Mouse (Mus musculus) right cerebral cortex, adult 18-20 months (tissue): ENCODE measurements at regions not wholly inside any gene's neighbourhood (a gene's known extent, or its start where the extent isn't known, plus 50 kb on each side); places are given as distances from the start of the nearest gene placed in this dataset.

Source experiments
- DNase-seq: peaks from one replicate; pipeline ENCODE4 v3.0.0; 2022; ENCODE audit warnings: mixed read lengths

GRCm38 (mm10) chr17:89297277-89298002 is 97.0 kb upstream of the Fshr start:
- DNase-seq, result no peak

- no peak for DNase-seq
These were observed 80.8 kb upstream of the Fshr start for GRCm38 (mm10) chr17:89281321-89281720.

- DNase-seq, result no peak
These were observed 71.7 kb upstream of the Fshr start for GRCm38 (mm10) chr17:89272141-89272540.

- DNase-seq, result no peak
These were observed 55.2 kb upstream of the Fshr start for GRCm38 (mm10) chr17:89255687-89256086.

GRCm38 (mm10) chr17:89250811-89251210 is 50.3 kb upstream of the Fshr start:
- no peak for DNase-seq
